Mouse (Mus musculus) G1E (cell line): Measurements from ENCODE around the gene Cul5.

ENCODE experiments used
- CTCF ChIP-seq: IDR thresholded peaks from 2 replicates; pipeline ENCODE4 v1.5.1; 2012; ENCODE audit warnings: low read depth, low read length, inconsistent platforms, mixed read lengths
- TAL1 ChIP-seq: conservative IDR thresholded peaks from 2 replicates; pipeline ENCODE4 v1.6.1; 2012; ENCODE audit warnings: low read depth, low read length, inconsistent platforms, mixed read lengths

DNA sequence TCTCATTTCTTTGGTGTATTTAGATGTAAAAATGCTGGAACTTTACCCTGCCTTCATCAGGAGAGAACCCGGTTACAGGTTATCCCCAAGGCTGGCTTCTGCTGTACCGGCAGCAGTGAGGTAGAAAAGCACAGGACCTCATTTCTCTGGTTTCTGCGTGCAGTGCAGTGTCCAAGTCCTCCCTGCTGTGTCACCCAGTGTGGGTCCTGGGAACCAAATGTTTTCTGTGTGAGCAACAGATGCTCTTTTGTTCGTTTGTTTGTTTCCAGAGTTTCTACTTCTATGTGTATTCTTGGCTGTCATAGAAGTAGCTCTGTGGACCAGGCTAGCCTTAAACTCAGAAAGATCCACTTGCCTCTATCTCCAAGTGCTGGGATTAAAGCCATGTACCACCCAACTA, 87.9 kb downstream of the Cul5 start:
- TF ChIP-seq CTCF (no peak), TAL1 (no peak)
